Mouse (Mus musculus): Measurements from ENCODE around the gene Wdr70.
"Not testable (repeated sequence)": the region's sequence is repeated elsewhere in the genome, so short reads cannot be mapped to it uniquely, and the experiment has no call there.

Gene Wdr70

GRCm38 (mm10) chr15:8098774-8099749, at the start of gene Wdr70:
TSS of gene Wdr70 (minus strand) at chr15:8099209.
- in situ Hi-C loops (cut with MseI, MboI), result no loop called here

GRCm38 (mm10) chr15:8135606-8136005, 36.6 kb upstream of the Wdr70 start:
- in situ Hi-C loops (cut with MseI, MboI), result no loop called here

DNA sequence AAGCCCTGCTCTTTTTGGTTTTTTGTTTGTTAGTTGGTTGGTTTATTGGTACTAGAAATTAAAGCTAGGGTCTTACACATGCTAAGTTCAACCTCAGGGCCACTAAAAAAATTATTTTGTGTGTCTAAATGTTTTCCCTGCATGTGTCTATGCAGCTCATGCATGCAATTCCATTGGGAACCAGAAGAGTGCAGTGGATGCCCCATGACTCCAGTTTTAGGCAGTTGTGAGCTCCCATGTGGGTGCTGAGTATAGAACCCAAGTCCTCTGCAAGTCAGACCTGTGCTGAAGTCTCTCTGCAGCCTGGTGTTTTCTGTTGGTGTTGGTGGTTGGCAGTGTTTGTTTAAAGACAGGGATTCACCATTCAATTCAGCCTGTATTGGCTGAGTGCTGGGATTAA, 32.8 kb upstream of the Wdr70 start:
- in situ Hi-C loops (cut with MseI, MboI), result no loop called here

DNA sequence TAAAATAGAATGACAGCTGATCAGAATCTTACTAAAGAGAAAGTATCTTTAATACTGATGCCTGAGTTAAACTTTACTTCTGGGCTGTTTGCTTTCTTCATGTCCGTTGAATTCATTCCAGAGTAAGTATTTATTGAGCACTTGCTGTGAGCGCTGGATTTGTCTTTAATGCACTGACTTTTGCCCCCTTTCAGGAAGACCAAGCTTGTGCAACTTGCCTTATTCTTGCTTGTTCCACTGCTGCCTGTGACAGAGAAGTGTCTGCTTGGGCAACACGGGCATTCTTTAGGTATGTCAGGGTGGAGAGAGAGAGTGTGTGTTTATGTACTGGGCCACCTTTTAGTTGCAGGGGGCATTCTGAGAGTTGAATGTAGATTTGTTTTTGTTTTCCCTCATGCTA, 32.3 kb upstream of the Wdr70 start:
- in situ Hi-C loops (cut with MseI, MboI), result no loop called here

DNA sequence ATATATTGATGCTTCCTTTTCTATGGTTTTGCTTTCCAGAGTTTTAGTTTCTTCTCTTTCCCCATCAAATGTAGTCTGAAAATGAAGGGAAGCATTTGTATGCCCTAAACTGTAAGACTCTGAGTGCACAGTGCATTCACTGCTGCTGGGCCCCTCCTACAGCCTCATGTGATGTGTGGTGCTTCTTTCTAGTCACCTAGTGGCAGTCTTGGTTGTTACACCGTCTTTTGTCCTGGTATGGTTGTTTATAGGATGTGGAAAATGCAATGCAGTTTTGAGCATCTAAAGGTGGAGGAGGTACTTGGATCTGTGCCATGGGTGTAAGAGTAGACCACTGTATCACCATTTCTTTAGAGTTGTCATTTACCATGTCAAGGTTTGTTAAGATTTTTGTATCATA, 30.3 kb upstream of the Wdr70 start:
- in situ Hi-C loops (cut with MseI, MboI), result no loop called here

DNA sequence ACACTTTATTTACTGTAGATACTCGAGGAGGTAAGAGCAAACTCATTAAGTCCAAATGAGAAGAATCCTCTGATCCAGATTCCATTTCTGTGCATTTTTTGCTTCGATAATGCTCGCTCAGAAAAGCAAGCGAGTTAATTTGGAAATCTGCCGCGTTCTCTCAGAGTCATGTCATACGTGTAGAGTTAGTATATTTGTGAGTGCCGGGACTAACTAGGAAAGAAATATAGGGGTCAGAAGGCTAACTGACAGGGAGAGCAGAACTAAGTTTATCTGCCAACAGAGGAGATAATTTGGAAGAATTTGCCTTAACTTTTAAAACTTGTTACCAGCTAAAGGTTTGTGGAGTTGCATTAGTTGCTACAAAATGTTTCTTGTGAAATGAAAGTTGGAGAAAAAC, 10.8 kb upstream of the Wdr70 start:
- in situ Hi-C loops (cut with MseI, MboI), result no loop called here

DNA sequence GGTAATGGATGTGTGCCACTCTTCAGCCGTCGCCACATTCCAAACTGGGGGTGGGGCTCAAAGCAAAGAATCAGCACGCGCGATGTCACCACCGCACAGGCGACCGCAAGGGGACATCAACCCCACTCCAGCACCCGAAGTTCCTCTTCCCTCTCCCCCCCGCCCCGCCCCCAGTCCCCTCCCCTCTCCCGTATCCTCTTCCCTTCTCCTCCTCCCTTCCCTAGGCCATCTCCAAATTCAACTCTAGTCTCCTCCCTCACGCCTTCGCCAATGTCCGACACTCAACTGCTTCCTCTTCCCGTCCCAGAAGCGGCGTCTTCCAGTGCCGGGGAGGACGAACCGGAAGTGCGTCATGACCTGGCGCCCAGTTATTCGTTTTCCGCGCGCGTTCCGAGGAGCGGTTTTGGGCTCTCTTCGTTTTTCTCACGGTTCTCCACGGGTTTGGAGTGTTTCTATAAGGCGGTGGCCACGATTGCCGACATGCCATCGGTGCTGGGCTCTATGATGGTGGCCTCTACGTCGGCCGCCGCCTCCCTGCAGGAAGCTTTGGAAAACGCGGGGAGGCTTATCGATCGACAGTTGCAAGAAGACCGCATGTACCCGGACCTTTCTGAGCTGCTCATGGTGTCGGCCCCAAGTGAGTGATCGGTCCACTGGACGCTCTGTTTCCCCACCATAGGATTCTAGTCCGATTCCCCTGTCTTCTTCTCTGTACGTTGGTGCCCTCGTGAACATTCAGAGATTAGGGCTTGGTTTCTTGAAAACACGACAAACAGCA, 10.1 kb upstream of the Wdr70 start, which contains the start of gene Nup155:
Gene Nup155 (plus strand): TSS at position 308 of the 778 bp plus-strand sequence.
- in situ Hi-C loops (cut with MseI, MboI), result no loop called here

GRCm38 (mm10) chr15:8108360-8108965, 9.5 kb upstream of the Wdr70 start:
- in situ Hi-C loops (cut with MseI, MboI), result no loop called here

DNA sequence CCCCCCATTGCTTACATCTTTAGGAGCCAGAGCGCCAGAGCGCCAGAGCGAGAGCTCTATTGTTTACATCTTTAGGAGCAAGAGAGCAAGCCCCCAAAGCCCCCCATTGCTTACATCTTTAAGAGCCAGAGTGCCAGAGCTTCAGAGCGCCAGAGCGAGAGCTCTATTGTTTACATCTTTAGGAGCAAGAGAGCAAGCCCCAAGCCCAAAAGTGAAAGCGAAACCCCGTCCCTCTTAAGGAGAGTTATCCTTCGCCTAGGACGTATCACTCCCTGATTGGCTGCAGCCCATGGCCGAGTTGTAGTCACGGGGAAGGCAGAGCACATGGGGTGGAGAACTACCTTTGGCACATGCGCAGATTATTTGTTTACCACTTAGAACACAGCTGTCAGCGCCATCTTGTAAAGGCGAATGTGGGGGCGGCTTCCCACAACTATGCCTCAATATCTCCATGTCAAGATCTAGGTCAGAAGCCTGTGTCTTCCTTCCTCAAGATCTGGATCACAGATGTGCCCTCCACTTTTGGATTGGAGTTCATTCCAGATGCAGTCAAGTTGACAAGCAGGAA, 3.0 kb upstream of the Wdr70 start:
- in situ Hi-C loops (cut with MseI, MboI), result not testable (repeated sequence)

- in situ Hi-C loops (cut with MseI, MboI), result no loop called here
Measured at GRCm38 (mm10) chr15:8097853-8098252, 1.2 kb downstream of the Wdr70 start.

- in situ Hi-C loops (cut with MseI, MboI), result not testable (repeated sequence)
Measured at GRCm38 (mm10) chr15:8092668-8093067, 6.3 kb downstream of the Wdr70 start.

GRCm38 (mm10) chr15:8090685-8091084, 8.3 kb downstream of the Wdr70 start:
- in situ Hi-C loops (cut with MseI, MboI), result no loop called here

DNA sequence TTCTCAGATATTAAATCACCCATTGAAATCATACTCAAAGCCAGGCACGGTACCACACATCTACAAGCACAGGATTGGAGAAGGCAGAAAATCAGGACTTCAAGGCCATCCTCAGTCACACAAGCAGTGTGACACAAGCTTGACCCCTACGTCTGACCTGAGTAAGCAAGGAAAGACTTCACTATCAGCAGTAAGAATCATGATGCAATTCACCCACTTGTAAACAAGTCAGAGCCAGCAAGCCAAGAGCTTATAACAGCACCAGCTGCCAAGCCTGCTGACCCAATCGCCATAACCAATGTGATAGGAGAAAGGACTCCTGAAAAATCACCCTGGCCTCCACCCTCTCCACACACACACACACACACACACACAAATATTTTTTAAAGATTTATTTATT, 10.3 kb downstream of the Wdr70 start:
- in situ Hi-C loops (cut with MseI, MboI), result no loop called here

DNA sequence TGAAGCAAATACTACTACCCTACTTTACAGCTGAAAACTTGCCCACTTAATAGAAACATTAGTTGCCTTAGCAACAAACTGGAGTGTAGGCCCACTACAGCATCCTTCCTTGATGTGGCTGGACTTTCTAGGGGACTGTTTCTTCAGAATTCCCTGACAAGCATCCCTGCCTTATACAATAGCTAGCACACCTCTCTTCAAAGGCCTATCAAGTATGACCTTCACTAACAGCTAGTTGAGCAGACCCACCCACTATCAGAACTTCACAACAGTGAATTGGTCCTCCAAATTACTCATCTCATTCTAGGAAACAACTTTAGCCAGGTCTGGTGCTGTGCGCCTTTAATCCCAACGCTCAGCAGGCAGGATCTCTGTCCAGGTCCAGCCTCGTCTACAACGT, 11.7 kb downstream of the Wdr70 start:
- in situ Hi-C loops (cut with MseI, MboI), result no loop called here

DNA sequence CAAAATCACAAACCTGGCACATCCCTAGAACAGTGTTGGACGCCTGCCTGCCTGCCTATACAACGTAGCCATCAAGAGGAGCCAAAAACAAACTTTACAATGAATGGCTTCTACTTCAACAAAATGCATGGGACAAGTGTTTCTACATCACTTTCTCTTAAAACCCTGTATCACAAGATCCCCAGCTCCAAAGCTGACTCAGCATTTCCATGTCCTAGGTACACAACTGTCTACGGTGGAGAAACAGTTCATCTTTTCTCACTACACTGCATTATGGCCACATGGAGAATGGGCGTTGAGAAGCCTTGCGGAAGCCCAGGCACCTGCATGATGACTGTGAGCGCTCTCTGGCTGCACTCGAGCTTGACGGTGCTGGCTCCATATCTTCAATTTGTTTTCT, 16.9 kb downstream of the Wdr70 start:
- in situ Hi-C loops (cut with MseI, MboI), result no loop called here

DNA sequence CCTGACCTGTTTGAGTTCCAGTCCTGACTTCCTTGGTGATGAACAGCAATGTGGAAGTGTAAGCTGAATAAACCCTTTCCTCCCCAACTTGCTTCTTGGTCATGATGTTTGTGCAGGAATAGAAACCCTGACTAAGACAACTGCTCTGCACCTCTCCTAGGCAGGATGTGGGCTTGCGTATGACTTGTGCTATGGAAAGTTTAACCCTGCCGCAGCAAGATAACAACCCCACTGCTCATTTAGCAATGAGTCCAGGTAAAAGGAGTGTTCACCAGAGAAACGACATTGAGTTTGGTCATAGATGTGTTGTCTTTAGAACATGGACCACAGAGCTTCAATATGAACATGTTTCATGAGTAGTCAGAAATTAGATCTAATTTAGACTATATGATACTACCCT, 25.9 kb downstream of the Wdr70 start:
- in situ Hi-C loops (cut with MseI, MboI), result not testable (repeated sequence)

- in situ Hi-C loops (cut with MseI, MboI), result no loop called here
Measured at GRCm38 (mm10) chr15:8065221-8065620, 33.8 kb downstream of the Wdr70 start.

- in situ Hi-C loops (cut with MseI, MboI), result no loop called here
Measured at GRCm38 (mm10) chr15:8051177-8051576, 47.8 kb downstream of the Wdr70 start.

GRCm38 (mm10) chr15:8039834-8040233, 59.2 kb downstream of the Wdr70 start:
- in situ Hi-C loops (cut with MseI, MboI), result loop anchor here in 1 of 2 experiments (25.0 kb wide), 1 partner anchor 578 kb away; no protein-coding TSS in a partner anchor

GRCm38 (mm10) chr15:8038457-8038856, 60.6 kb downstream of the Wdr70 start:
- in situ Hi-C loops (cut with MseI, MboI), result loop anchor here in 1 of 2 experiments (25.0 kb wide), 1 partner anchor 576 kb away; no protein-coding TSS in a partner anchor

- in situ Hi-C loops (cut with MseI, MboI), result loop anchor here in 1 of 2 experiments (25.0 kb wide), 1 partner anchor 576 kb away; no protein-coding TSS in a partner anchor
Measured at GRCm38 (mm10) chr15:8037825-8038224, 61.2 kb downstream of the Wdr70 start.
